Mouse (Mus musculus) cerebral cortex, adult 2 months (tissue): Measurements from ENCODE around the gene Ddhd1.

Experiments used
- WGBS: fragments of 180-500 bp; shearing (Covaris S2); methylation state at CpG from one replicate; pipeline ENCODE4 v1.1.7; 2018; 5-methylcytosine and 5-hydroxymethylcytosine counted together

Gene Ddhd1

GRCm38 (mm10) chr14:45644786-45645185, 13.2 kb downstream of the Ddhd1 start:
- WGBS: 82% methylated on average over 1 of the region's 1 CpGs

- WGBS: 24% methylated on average over 7 of the region's 7 CpGs
Measured at GRCm38 (mm10) chr14:45644202-45644601, 13.7 kb downstream of the Ddhd1 start.

- 25% methylated on average over 3 of the region's 3 CpGs for WGBS
Measured at GRCm38 (mm10) chr14:45643461-45643860, 14.5 kb downstream of the Ddhd1 start.

- 44% methylated on average over 5 of the region's 5 CpGs for WGBS
Measured at GRCm38 (mm10) chr14:45642795-45643194, 15.1 kb downstream of the Ddhd1 start.

- 62% methylated on average over 9 of the region's 9 CpGs for WGBS
Measured at GRCm38 (mm10) chr14:45642217-45642616, 15.7 kb downstream of the Ddhd1 start.

- WGBS: 77% methylated on average over 5 of the region's 5 CpGs
Measured at GRCm38 (mm10) chr14:45638717-45639116, 19.2 kb downstream of the Ddhd1 start.

GRCm38 (mm10) chr14:45635496-45635895, 22.4 kb downstream of the Ddhd1 start:
- WGBS: 94% methylated on average over 1 of the region's 1 CpGs

GRCm38 (mm10) chr14:45632756-45633537, 25.0 kb downstream of the Ddhd1 start:
- WGBS: 80% methylated on average over 4 of the region's 4 CpGs

- WGBS: 88% methylated on average over 5 of the region's 5 CpGs
Measured at GRCm38 (mm10) chr14:45630544-45630943, 27.4 kb downstream of the Ddhd1 start.

- 55% methylated on average over 1 of the region's 1 CpGs for WGBS
Measured at GRCm38 (mm10) chr14:45629938-45630337, 28.0 kb downstream of the Ddhd1 start.

- WGBS: 68% methylated on average over 6 of the region's 6 CpGs
Measured at GRCm38 (mm10) chr14:45618351-45618750, 39.6 kb downstream of the Ddhd1 start.

- 89% methylated on average over 5 of the region's 5 CpGs for WGBS
Measured at GRCm38 (mm10) chr14:45616526-45616925, 41.4 kb downstream of the Ddhd1 start.

- WGBS: 66% methylated on average over 2 of the region's 2 CpGs
Measured at GRCm38 (mm10) chr14:45615776-45616175, 42.2 kb downstream of the Ddhd1 start.

GRCm38 (mm10) chr14:45614822-45615221, 43.1 kb downstream of the Ddhd1 start:
- WGBS: 47% methylated on average over 4 of the region's 4 CpGs

- 87% methylated on average over 6 of the region's 6 CpGs for WGBS
Measured at GRCm38 (mm10) chr14:45614406-45614805, 43.5 kb downstream of the Ddhd1 start.

GRCm38 (mm10) chr14:45611654-45612053, 46.3 kb downstream of the Ddhd1 start:
- whole genome bisulfite sequencing: 82% methylated on average over 7 of the region's 7 CpGs

- 47% methylated on average over 3 of the region's 3 CpGs for WGBS
Measured at GRCm38 (mm10) chr14:45602002-45602401, 55.9 kb downstream of the Ddhd1 start.

GRCm38 (mm10) chr14:45600587-45600986, 57.4 kb downstream of the Ddhd1 start:
- 52% methylated on average over 9 of the region's 9 CpGs for WGBS

GRCm38 (mm10) chr14:45597855-45598254, 60.1 kb downstream of the Ddhd1 start:
- 76% methylated on average over 8 of the region's 8 CpGs for WGBS

- WGBS: 87% methylated on average over 6 of the region's 6 CpGs
Measured at GRCm38 (mm10) chr14:45593261-45593660, 64.7 kb downstream of the Ddhd1 start.

GRCm38 (mm10) chr14:45588403-45588802, 69.5 kb downstream of the Ddhd1 start:
- WGBS: 57% methylated on average over 7 of the region's 7 CpGs

- 68% methylated on average over 6 of the region's 6 CpGs for WGBS
Measured at GRCm38 (mm10) chr14:45587536-45587935, 70.4 kb downstream of the Ddhd1 start.

- 56% methylated on average over 8 of the region's 8 CpGs for WGBS
Measured at GRCm38 (mm10) chr14:45583494-45584027, 74.4 kb downstream of the Ddhd1 start.
